Mouse (Mus musculus) CH12.LX (cell line): Measurements from ENCODE around the gene Gm17387.

Experiments used
- CHD2 ChIP-seq: IDR thresholded peaks from 2 replicates; pipeline ENCODE4 v1.6.1; 2011; ENCODE audit warnings: low read length, improper control_type of control experiment
- CTCF ChIP-seq, 2 experiments: IDR thresholded peaks in 1 of 2; conservative IDR thresholded peaks in 1 of 2; 2 replicates each; pipeline ENCODE4 v1.5.1; 2011 to 2012; ENCODE audit warnings: low read depth in 2 of 2, low read length in 2 of 2, improper control_type of control experiment in 1 of 2, inconsistent platforms in 1 of 2, mild to moderate bottlenecking in 1 of 2, moderate library complexity in 1 of 2
- EP300 ChIP-seq: IDR thresholded peaks from 2 replicates; pipeline ENCODE4 v1.6.1; 2011; ENCODE audit warnings: low read length, improper control_type of control experiment
- MAZ ChIP-seq: IDR thresholded peaks from 2 replicates; pipeline ENCODE4 v1.6.1; 2012; ENCODE audit warnings: low read depth, mild to moderate bottlenecking, inconsistent platforms, low read length, improper control_type of control experiment, moderate library complexity
- MXI1 ChIP-seq: IDR thresholded peaks from 2 replicates; pipeline ENCODE4 v1.6.1; 2011; ENCODE audit warnings: mild to moderate bottlenecking, low read depth, low read length, improper control_type of control experiment
- POLR2A ChIP-seq: IDR thresholded peaks from 2 replicates; pipeline ENCODE4 v1.6.1; 2011; ENCODE audit warnings: low read depth, mild to moderate bottlenecking, improper control_type of control experiment, low read length
- POLR2AphosphoS2 ChIP-seq: IDR thresholded peaks from 2 replicates; pipeline ENCODE4 v1.6.1; 2011; ENCODE audit warnings: low read depth, low read length, improper control_type of control experiment
- USF1 ChIP-seq: IDR thresholded peaks from 2 replicates; pipeline ENCODE4 v1.6.1; 2014; ENCODE audit warnings: low read depth, mild to moderate bottlenecking, inconsistent platforms, low read length, improper control_type of control experiment
- ZNF384 ChIP-seq: IDR thresholded peaks from 2 replicates; pipeline ENCODE4 v1.6.1; 2012; ENCODE audit warnings: low read depth, low read length, improper control_type of control experiment, inconsistent platforms

- TF ChIP-seq CTCF (conservative IDR thresholded peaks at IDR 0.05 in 1 of 2, IDR thresholded peaks at IDR 0.05 in 1 of 2; ENCODE audit: low read depth in 2 of 2, low read length in 2 of 2), result no peak
- TF ChIP-seq USF1, result no peak
- no peak for TF ChIP-seq EP300
- no peak for TF ChIP-seq ZNF384
- no peak for TF ChIP-seq MAZ
- no peak for TF ChIP-seq POLR2AphosphoS2
- no peak for TF ChIP-seq POLR2A
- TF ChIP-seq CHD2, result no peak
- no peak for TF ChIP-seq MXI1
These were observed 48.9 kb downstream of the Gm17387 start, which contains the start of gene Pkp3 for GRCm38 (mm10) chr7:141077841-141078240.
